Mouse (Mus musculus): ENCODE measurements at regions not wholly inside any gene's neighbourhood (a gene's known extent, or its start where the extent isn't known, plus 50 kb on each side); places are given as distances from the start of the nearest gene placed in this dataset.

- DNase-seq (ENCODE audit: low spot score) = no peak
Observed at GRCm38 (mm10) chr5:83890619-83891185, 526.5 kb downstream of the Epha5 start.

- no peak for DNase-seq (ENCODE audit: low spot score)
Observed at GRCm38 (mm10) chr5:83872052-83872451, 517.1 kb upstream of the Tecrl start.

- DNase-seq (ENCODE audit: low spot score) = no peak
Observed at GRCm38 (mm10) chr5:83868359-83868758, 513.4 kb upstream of the Tecrl start.

GRCm38 (mm10) chr5:83861674-83862073 is 506.7 kb upstream of the Tecrl start:
- no peak for DNase-seq (ENCODE audit: low spot score)

- DNase-seq (ENCODE audit: low spot score) = no peak
Observed at GRCm38 (mm10) chr5:83852022-83852421, 497.0 kb upstream of the Tecrl start.

GRCm38 (mm10) chr5:83826561-83826960 is 471.6 kb upstream of the Tecrl start:
- no peak for DNase-seq (ENCODE audit: low spot score)

GRCm38 (mm10) chr5:83824838-83825466 is 470.0 kb upstream of the Tecrl start:
- no peak for DNase-seq (ENCODE audit: low spot score)

- DNase-seq (ENCODE audit: low spot score) = no peak
Observed at GRCm38 (mm10) chr5:83811309-83811708, 456.3 kb upstream of the Tecrl start.

GRCm38 (mm10) chr5:83800028-83800427 is 445.0 kb upstream of the Tecrl start:
- no peak for DNase-seq (ENCODE audit: low spot score)

GRCm38 (mm10) chr5:83780419-83780818 is 425.4 kb upstream of the Tecrl start:
- DNase-seq (ENCODE audit: low spot score) = no peak

GRCm38 (mm10) chr5:83778310-83778972 is 423.4 kb upstream of the Tecrl start:
- peak; percentile 30 for DNase-seq (ENCODE audit: low spot score)

GRCm38 (mm10) chr5:83741913-83742312 is 386.9 kb upstream of the Tecrl start:
- DNase-seq (ENCODE audit: low spot score) = no peak

GRCm38 (mm10) chr5:83695383-83695782 is 340.4 kb upstream of the Tecrl start:
- DNase-seq (ENCODE audit: low spot score) = no peak

GRCm38 (mm10) chr5:83692286-83692685 is 337.3 kb upstream of the Tecrl start:
- no peak for DNase-seq (ENCODE audit: low spot score)

GRCm38 (mm10) chr5:83678373-83678772 is 323.4 kb upstream of the Tecrl start:
- no peak for DNase-seq (ENCODE audit: low spot score)

GRCm38 (mm10) chr5:83659091-83659490 is 304.1 kb upstream of the Tecrl start:
- no peak for DNase-seq (ENCODE audit: low spot score)

GRCm38 (mm10) chr5:83651329-83651728 is 296.3 kb upstream of the Tecrl start:
- no peak for DNase-seq (ENCODE audit: low spot score)

GRCm38 (mm10) chr5:83622612-83623374 is 267.8 kb upstream of the Tecrl start:
- no peak for DNase-seq (ENCODE audit: low spot score)

- no peak for DNase-seq (ENCODE audit: low spot score)
Observed at GRCm38 (mm10) chr5:83610777-83611176, 255.8 kb upstream of the Tecrl start.

- no peak for DNase-seq (ENCODE audit: low spot score)
Observed at GRCm38 (mm10) chr5:83593289-83593610, 238.3 kb upstream of the Tecrl start.

- no peak for DNase-seq (ENCODE audit: low spot score)
Observed at GRCm38 (mm10) chr5:83592587-83593288, 237.7 kb upstream of the Tecrl start.
